Mouse (Mus musculus): ENCODE measurements around the gene Vstm5. TPM values are rescaled to one million over a fixed set of nuclear protein-coding genes. Genes with fewer than 3 reads are reported as not detected.

Vstm5 gene
- total RNA-seq, 2 experiments from 2014 or later: not detected

- Histone ChIP-seq H3K27ac (no peak overlapping the region), H3K4me3 (no peak overlapping the region)
- intact Hi-C loops (cut with DNase I): no loop called here
- no peak for DNase-seq
- TF ChIP-seq CTCF (IDR thresholded peaks at IDR 0.05): no peak
These were observed 1.2 kb downstream of the Vstm5 start for GRCm38 (mm10) chr9:15240006-15240405.

GRCm38 (mm10) chr9:15240863-15241595 lies 2.2 kb downstream of the Vstm5 start:
- H3K27ac ChIP-seq: no peak overlapping the region
- no peak for TF ChIP-seq CTCF (IDR thresholded peaks at IDR 0.05)
- intact Hi-C loops (cut with DNase I): no loop called here
- DNase-seq: no peak
- no peak overlapping the region for H3K4me3 ChIP-seq

- peak; percentile 58 for TF ChIP-seq CTCF (IDR thresholded peaks at IDR 0.05)
- no peak overlapping the region for H3K4me3 ChIP-seq
- intact Hi-C loops (cut with DNase I): no loop called here
- peak; percentile 33 for DNase-seq
- H3K27ac ChIP-seq: no peak overlapping the region
These were observed 2.7 kb downstream of the Vstm5 start for GRCm38 (mm10) chr9:15241596-15241939.

GRCm38 (mm10) chr9:15242130-15242529 lies 3.3 kb downstream of the Vstm5 start:
- intact Hi-C loops (cut with DNase I): no loop called here
- no peak overlapping the region for H3K27ac ChIP-seq
- no peak overlapping the region for H3K4me3 ChIP-seq
- no peak for DNase-seq
- TF ChIP-seq CTCF (IDR thresholded peaks at IDR 0.05): no peak

GRCm38 (mm10) chr9:15245319-15246075 lies 6.7 kb downstream of the Vstm5 start:
- TF ChIP-seq CTCF (IDR thresholded peaks at IDR 0.05): no peak
- H3K4me3 ChIP-seq: no peak overlapping the region
- no peak for DNase-seq
- intact Hi-C loops (cut with DNase I): no loop called here
- H3K27ac ChIP-seq: no peak overlapping the region

- Histone ChIP-seq H3K4me3 (no peak overlapping the region), H3K27ac (no peak overlapping the region)
- no peak for DNase-seq
- no peak for TF ChIP-seq CTCF (IDR thresholded peaks at IDR 0.05)
- intact Hi-C loops (cut with DNase I): no loop called here
These were observed 11.5 kb downstream of the Vstm5 start for GRCm38 (mm10) chr9:15250376-15250775.

GRCm38 (mm10) chr9:15252196-15252595 lies 13.4 kb downstream of the Vstm5 start:
- TF ChIP-seq CTCF (IDR thresholded peaks at IDR 0.05): no peak
- no peak for DNase-seq
- Histone ChIP-seq H3K4me3 (no peak overlapping the region), H3K27ac (no peak overlapping the region)
- intact Hi-C loops (cut with DNase I): no loop called here

- Histone ChIP-seq H3K4me3 (no peak overlapping the region), H3K27ac (no peak overlapping the region)
- intact Hi-C loops (cut with DNase I): no loop called here
- DNase-seq: no peak
- no peak for TF ChIP-seq CTCF (IDR thresholded peaks at IDR 0.05)
These were observed 15.7 kb downstream of the Vstm5 start for GRCm38 (mm10) chr9:15254501-15254900.

- H3K4me3 ChIP-seq: no peak overlapping the region
- no peak for TF ChIP-seq CTCF (IDR thresholded peaks at IDR 0.05)
- H3K27ac ChIP-seq: no peak overlapping the region
- intact Hi-C loops (cut with DNase I): no loop called here
- DNase-seq: no peak
These were observed 17.4 kb downstream of the Vstm5 start for GRCm38 (mm10) chr9:15256214-15256613.

GRCm38 (mm10) chr9:15261980-15262379 lies 23.1 kb downstream of the Vstm5 start:
- TF ChIP-seq CTCF (IDR thresholded peaks at IDR 0.05): no peak
- H3K4me3 ChIP-seq: no peak overlapping the region
- intact Hi-C loops (cut with DNase I): no loop called here
- DNase-seq: no peak
- H3K27ac ChIP-seq: no peak overlapping the region

GRCm38 (mm10) chr9:15263487-15263886 lies 24.6 kb downstream of the Vstm5 start:
- TF ChIP-seq CTCF (IDR thresholded peaks at IDR 0.05): no peak
- DNase-seq: no peak
- intact Hi-C loops (cut with DNase I): no loop called here
- H3K4me3 ChIP-seq: no peak overlapping the region
- H3K27ac ChIP-seq: no peak overlapping the region

- Histone ChIP-seq H3K27ac (no peak overlapping the region), H3K4me3 (no peak overlapping the region)
- DNase-seq: no peak
- intact Hi-C loops (cut with DNase I): no loop called here
- TF ChIP-seq CTCF (IDR thresholded peaks at IDR 0.05): no peak
These were observed 35.1 kb downstream of the Vstm5 start for GRCm38 (mm10) chr9:15273981-15274380.

GRCm38 (mm10) chr9:15276855-15277254 lies 38.0 kb downstream of the Vstm5 start:
- Histone ChIP-seq H3K4me3 (no peak overlapping the region), H3K27ac (no peak overlapping the region)
- intact Hi-C loops (cut with DNase I): no loop called here
- TF ChIP-seq CTCF (IDR thresholded peaks at IDR 0.05): no peak
- DNase-seq: no peak

GRCm38 (mm10) chr9:15278343-15278742 lies 39.5 kb downstream of the Vstm5 start:
- H3K4me3 ChIP-seq: no peak overlapping the region
- no peak for TF ChIP-seq CTCF (IDR thresholded peaks at IDR 0.05)
- intact Hi-C loops (cut with DNase I): no loop called here
- no peak overlapping the region for H3K27ac ChIP-seq
- no peak for DNase-seq
